Mouse (Mus musculus): ENCODE data around the gene Gm12253.

The Gm12253 gene

DNA sequence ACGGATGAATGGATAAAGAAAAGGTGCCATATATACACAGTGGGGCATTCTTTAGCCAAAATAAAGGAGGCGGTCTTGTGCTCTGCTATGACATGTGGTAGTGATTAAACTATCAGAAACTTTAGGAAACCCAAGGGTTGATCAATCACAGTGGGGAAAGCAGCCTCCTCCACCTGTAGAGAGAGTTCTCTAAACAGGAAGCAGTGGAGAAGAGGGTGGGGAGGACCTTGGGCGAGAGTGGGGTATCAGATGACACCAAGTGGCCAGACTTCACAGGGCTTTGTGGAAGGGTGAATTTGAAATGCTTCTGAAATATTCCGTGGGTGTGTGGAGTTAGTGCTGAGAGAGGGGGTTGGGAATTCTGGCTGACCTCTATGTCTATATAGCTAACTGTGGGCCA lies 21.2 kb downstream of the Gm12253 start:
- H3K4me3 ChIP-seq (replicated peaks; ENCODE audit: low read length) = no peak overlapping the region
- TF ChIP-seq POU5F1 (IDR thresholded peaks at IDR 0.05; ENCODE audit: borderline replicate concordance, low read length) (no peak), NANOG (IDR thresholded peaks at IDR 0.05; ENCODE audit: borderline replicate concordance, low read length) (no peak), CTCF (conservative IDR thresholded peaks at IDR 0.05; ENCODE audit: low read length) (no peak)
- no peaks in the 10 kb centered on the region for H3K9me3 ChIP-seq (ENCODE audit: low read length)
- H3K27me3 ChIP-seq (ENCODE audit: insufficient read depth, low read length) = no peaks in the 10 kb centered on the region
- peaks cover 3% of the 10 kb centered on the region; the same call in 1 of the 2 replicates for H3K4me1 ChIP-seq (replicated peaks; ENCODE audit: low read depth, low read length)
- no peaks in the 10 kb centered on the region for H3K36me3 ChIP-seq (ENCODE audit: insufficient read depth, low read length)

GRCm38 (mm10) chr11:58462170-58462569 lies 29.8 kb downstream of the Gm12253 start, which contains the start of gene Olfr30:
TSS of gene Olfr30 (minus strand) at chr11:58462270.
- Histone ChIP-seq H3K4me3 (replicated peaks; ENCODE audit: low read length) (no peak within 1 kb of the TSS), H3K36me3 (ENCODE audit: insufficient read depth, low read length) (no peaks in the 10 kb centered on the region), H3K9me3 (ENCODE audit: low read length) (peaks cover 3% of the 10 kb centered on the region; the same call in 1 of the 2 replicates), H3K4me1 (replicated peaks; ENCODE audit: low read depth, low read length) (no peaks in the 10 kb centered on the region), H3K27me3 (ENCODE audit: insufficient read depth, low read length) (peaks cover 6% of the 10 kb centered on the region)
- TF ChIP-seq CTCF (conservative IDR thresholded peaks at IDR 0.05; ENCODE audit: low read length) (no peak), POU5F1 (IDR thresholded peaks at IDR 0.05; ENCODE audit: borderline replicate concordance, low read length) (no peak)

Data from E14TG2a.4 (cell line).